Mouse (Mus musculus): ENCODE data around the gene Ncl.

The Ncl gene

DNA sequence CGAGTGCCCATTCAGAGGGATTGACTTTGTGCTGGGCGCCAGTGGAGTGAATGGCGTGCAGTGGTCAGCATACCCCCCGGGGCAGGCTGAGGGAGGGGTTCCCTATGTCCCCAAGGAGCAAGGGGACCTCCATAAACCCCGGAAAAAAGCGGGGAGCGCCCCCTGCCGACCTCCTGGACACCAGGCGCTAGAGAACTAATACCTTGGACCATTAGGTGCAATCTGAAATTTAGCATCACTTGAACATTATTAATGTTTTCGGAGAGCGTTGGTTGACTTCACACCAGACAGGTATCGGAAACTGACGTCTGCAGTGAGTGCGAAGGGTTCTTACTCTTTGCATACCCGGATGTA is 45.5 kb downstream of the Ncl start:
- no peak for DNase-seq (ENCODE audit: low read depth in 1 of 2, low spot score in 2 of 2)

DNA sequence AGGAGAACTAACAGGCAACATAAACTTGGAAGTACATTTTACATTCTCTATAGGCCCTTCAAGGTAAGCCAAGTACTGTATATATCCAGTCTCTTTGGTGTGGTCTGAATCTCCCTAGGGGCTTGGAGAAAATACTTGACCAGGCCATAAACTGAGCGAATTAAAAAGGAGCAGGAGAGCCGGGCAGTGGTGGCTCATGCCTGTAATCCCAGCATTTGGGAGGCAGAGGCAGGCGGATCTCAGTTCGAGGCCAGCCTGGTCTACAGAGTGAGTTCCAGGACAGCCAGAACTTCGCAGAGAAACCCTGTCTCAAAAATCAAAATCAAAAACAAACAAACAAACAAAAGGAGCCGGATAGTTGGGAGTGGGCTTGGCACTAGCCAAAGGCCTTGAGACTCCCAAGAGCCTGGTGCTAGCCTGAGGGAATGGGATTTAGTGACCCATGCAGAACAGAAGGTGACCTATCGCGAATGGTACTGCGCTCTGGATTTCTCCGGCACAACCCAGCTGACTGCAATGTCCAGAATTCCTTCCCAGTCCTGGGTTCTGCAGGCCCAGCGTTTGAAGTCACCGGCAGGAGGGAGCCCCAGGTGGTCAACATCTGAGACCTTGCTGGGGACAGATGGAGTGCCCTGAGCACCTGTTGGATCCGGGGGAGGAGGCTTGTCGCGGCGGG is 46.0 kb downstream of the Ncl start:
- no peak for DNase-seq (ENCODE audit: low read depth in 1 of 2, low spot score in 2 of 2)

DNA sequence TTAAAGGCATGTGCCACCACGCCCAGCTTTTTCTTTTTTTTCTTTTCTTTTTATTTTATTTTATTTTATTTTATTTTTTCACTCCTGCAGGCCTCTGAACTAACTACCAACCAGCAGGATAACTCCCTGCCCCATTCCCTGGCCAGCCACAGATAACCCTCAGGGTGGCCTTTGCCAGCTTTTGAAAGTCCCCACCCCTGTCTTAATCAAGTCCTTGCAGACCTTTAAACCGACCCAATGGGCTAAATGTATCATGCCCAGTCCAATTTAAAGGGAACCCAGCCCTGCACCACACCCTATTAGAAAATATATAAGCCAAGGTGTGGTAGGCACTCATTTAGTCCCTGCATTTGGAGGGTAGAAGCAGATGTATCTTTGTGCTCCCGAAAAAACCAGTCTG is 46.9 kb downstream of the Ncl start:
- no peak for DNase-seq (ENCODE audit: low read depth in 1 of 2, low spot score in 2 of 2)

DNA sequence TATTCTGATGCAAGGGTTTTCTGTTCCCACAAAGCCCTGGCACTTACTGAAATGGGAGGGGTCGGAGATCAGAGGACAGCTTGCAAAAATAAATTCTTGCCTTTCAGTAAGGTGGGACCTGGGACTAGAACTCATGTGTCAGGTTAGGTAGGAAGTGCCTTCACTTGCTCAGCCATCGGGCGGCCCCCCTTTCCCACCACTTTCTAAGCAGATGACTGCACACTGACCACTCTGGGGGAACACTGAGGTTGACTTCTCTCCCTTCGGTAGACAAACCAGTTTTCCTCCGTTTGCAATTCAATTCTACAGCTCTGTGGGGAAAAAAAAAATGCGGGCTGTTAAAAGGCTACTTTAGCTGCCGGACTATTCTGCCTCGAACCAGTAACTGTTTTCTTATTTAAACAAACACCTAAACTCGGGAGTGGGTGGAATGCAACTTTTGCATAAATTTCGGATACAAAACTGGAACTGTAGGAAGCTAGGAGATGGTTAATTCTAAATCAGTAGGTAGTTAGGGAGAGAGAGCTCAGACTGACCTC is 47.7 kb downstream of the Ncl start:
- DNase-seq (ENCODE audit: low read depth in 1 of 2, low spot score in 2 of 2), result no peak

DNA sequence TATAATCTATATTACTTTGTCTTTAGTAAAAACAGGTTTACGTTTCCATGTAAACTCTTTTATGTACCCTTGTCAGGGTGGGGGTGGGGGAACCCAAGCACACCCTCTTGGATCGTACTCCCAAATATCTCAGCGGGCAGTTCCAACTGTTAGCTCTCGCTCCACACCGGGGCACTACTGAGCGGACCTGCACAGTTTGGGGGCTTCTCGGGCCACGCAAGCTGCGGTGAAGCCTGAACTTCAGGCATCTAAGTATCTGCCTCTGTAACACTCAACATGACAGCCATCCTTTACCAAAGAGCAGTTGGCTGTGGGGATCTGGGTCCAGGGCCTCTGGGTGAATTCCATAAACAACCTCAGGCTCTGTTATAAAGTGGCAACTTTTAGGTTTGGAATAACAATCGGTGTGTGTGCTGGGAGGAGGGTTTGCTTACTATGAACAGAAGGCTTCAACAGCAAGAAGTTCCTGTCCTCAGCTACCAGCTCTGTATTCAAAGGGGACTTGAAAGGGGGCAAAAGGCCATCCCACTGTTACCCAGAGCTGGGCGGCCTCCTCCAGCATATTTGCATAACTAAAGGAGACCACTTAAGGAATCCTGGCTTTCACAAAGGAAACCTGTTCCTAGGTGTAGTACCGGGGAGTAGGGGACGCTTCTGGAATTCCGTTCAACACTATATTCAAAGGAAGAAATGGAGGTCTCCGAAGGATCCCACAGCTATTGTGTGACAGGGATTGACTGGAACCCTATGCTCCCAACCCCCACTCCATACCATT is 48.5 kb downstream of the Ncl start:
- no peak for DNase-seq (ENCODE audit: low read depth in 1 of 2, low spot score in 2 of 2)

DNA sequence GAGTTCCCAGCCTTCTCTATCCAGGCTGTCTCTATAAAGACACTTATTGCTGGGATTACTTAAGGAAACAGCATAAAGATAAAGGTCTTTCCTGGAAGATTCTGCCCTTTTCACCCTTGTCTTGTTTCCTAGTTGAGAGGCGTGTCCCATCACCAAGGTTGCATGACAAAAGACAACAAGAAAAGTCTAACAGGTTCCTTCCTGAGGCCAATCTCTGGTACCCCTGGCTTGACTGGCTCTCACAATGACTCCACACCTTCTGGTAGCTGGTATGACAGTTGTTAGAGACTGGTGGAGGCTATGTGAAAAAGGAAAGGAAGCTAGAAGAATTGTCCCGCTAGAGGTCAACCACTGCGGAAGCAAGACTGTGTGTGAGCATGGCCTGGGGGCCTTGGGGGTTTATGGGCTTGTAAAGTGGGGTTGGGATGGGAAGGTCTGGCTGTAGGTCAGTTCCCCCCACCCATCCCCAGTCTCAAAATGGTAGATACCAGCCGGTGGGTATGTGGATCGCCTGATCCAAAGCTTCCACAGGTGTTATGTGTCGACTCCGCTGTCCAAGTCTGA is 49.8 kb downstream of the Ncl start:
- DNase-seq (ENCODE audit: low read depth in 1 of 2, low spot score in 2 of 2), result no peak

DNA sequence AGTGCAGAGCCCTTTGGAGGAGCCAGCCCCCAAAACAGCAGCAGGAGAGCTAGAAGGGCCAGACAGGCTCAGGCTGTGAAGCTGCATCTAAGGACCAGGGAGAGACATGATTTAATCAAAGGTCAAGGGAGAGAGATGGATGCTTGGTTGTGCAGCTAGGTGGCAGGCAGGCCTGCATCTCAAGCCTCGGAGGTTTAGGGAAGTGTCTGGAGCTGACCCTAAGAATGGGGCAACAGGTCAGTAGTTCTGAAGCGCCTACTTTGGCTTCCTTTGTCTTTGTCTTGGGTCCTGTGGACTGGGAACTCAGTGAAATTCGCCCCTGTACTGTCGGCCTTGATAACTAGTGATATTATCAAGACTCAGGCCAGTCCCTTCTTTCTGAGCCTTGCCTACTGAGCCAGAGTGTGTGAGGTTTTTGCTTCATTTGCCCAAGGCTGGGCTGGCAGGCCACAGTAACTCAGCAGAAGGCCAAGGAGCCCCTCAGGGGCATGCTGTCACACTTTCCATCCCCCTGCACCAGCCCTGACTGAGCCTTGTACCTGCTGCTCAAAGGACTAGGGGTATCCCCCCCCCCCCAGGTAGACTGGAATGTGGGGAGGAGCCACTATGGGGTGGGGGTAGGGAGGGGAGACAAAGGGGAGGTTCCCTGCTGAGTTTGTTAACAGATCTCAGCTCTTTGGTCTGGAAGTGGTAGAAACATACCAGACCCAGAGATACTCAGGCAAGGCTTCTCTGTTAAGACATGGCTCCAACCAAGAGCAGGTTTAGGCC is 51.1 kb downstream of the Ncl start:
- DNase-seq (ENCODE audit: low read depth in 1 of 2, low spot score in 2 of 2), result no peak

DNA sequence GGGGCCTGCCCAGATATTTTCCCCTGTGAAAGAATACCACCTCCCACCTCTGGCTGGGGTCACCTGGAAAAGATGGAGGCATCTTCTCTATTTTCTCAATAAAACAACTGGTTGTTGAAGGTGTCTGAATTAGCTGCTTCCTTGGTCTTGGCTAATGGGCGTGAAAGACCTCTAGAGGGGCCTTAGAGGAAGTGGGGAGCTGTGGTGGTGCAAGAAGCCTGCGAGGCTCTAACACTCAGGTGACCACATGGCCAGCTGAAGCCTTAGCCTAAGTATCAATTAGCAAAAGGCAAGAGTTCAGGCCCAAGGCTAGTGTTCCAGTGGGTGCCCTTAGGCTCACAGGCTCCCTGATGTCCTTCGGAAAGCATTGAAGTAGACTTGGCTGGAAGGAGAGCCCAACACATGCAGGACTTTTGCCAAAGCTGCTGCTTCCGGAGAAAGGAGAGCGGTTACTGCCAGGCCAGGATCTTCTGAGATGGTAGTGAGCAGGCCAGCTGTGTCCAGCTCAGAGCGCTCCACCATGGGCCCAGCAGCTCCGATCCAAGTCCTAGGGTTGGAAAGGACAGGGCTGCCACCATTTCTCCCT is 51.9 kb downstream of the Ncl start:
- DNase-seq (ENCODE audit: low read depth in 1 of 2, low spot score in 2 of 2), result no peak

DNA sequence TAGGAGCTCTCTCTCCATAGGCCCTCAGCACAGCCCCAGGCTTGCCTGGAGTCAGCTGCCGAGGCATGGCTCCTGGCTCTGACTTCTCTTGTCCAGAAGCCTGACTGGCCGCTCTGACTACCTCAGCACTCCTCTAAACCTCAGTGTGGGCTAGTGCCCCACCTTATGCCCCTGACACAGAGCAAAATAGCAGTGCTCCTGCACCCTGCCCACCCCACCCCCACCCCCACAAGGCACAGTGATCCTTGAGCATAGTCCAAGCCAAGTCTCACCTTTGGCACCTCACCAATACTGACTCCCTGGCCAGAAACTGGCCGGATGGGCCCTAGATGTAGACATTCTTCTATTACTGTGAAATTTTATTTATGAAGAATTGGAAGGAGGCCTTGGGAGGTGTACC is 52.5 kb downstream of the Ncl start:
- DNase-seq (ENCODE audit: low read depth in 1 of 2, low spot score in 2 of 2), result no peak

DNA sequence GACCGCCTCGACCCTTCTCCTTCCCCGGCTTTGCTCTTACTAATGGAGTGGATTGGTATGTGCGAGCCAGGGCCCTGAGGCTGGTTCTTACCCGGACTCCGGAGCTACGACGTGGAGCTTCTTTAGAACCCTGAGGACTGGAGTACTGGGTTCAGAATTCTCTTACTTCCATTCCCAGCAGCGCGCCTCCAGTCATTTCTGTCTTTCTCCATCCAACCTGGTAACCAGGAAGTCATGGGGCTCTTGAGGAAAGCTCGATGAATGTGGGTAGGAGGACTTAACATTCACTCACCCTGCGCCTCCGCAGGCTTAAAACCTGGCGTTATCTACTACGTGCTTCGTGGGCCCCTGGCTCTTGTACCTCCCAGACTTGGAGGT is 55.3 kb downstream of the Ncl start:
- no peak for DNase-seq (ENCODE audit: low read depth in 1 of 2, low spot score in 2 of 2)

DNA sequence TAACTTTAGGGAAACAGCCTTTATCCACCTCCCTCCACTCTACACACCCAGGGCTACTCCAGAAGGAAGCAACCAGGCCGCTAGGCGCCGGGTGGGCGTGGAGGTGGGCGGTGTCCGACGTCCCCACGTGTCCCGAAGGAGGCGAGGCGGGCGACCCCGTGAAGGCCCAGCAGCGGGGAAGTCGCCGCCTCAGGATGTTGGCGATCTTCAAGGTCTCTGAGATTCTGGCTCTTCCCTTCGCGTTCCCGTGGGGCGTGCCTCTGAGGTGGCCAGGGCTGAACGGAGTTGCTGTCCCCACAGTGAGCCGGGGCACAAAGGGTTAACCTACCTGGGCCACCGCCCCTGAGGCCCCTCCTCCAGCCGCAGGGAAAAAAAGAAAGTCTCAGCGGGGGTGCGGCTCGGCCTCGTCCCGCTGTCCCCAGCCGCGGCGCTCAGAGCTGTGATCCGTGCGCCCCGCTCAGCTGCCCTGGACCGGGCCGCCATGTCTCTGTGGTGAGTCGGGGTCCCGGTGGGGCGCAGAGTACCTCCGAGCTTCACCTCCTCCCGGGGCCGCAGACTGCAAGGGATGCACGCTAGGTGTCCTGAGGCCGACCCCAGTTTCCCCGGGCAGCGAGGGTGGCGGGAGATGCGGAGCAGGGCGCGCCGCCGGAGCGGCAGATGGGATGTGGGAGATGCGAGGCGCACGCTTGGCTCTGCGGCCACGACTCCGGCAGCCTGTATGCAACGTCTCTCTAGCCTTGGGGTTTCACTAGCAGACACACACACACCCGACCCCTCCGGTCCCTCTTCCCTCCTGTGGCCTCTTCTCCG is 55.9 kb downstream of the Ncl start:
- no peak for DNase-seq (ENCODE audit: low read depth in 1 of 2, low spot score in 2 of 2)

DNA sequence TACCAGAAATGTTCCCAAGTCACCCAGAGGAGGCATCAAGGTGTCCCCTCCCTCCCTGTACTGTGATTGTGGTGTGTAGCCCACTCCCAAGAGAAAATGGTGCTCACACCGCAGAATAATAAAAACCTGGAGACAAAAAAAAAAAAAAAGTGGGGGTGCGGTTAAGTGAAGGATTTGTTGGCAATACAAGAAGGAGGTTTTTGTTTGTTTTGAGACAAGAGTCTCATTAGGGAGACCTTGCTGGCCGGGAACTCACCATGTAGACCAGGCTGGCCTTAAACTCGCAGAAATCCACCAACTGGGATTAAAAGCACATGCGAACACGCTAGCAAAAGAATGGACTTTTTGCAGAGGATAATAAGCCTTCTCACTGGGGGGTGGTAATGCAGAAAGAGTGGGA is 56.7 kb downstream of the Ncl start, which contains the start of gene B3gnt7:
B3gnt7 (plus strand) TSS at position 301 of the 400 bp plus-strand sequence.
- DNase-seq (ENCODE audit: low read depth in 1 of 2, low spot score in 2 of 2), result no peak

DNA sequence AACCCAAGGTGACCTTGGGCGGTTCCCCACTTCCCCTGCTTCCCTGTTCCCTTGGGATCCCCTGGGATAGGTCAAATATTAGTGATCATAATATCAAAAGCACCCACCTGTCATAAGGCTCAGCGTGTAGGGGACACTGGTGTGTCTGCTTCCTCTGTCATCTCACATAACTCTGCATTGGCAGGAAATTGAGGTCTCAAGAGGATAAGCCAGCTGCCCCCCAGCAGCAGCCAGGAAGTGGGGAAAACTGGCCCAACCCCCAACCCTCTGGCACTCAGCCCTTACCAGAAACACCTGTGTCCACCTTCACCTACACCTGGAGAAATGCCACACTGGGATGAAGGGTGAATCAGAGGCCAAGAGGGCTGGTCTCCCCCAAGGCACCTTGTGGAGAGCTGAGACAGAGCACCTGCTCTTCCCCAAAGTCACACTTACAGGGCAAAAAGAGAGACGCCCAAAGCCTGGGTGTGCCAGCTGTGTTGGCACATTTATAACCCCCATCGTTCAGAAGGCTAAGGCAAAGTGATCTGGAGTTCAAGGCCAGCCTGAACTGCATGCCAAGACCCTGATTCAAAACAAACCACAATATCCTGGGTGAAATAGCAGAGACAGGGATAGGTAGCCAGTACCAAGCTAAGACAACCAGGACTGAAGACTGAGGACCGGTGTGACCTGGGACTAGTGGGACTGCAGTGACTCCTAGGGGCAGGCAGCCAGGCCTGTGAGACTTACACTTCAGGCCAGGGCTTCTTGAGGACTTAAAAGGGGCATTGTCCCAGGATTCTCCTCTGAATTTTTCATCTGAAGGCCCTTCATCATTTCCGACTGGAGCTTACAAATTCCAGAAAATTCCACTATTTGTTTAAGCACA is 57.7 kb downstream of the Ncl start:
- DNase-seq (ENCODE audit: low read depth in 1 of 2, low spot score in 2 of 2), result no peak

DNA sequence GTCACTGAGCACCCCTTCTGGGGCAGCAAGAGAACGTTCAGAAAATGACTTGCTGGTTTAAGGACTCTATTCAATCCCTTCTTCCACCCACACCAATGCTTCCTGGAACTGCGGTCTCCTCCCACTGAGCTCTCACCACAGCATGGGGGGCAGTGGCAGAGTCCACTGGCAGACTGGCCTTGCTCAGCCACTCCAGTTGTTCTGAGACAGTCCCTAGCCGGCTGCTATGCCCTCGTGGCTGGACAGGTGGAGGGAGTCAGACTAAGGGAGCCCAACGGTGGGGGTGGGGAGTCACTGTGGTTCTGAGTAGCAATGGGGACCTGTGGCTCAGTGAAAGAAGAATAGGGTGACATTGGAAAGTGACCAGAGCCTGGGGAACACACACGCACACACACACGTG is 58.5 kb downstream of the Ncl start:
- DNase-seq (ENCODE audit: low read depth in 1 of 2, low spot score in 2 of 2), result no peak

DNA sequence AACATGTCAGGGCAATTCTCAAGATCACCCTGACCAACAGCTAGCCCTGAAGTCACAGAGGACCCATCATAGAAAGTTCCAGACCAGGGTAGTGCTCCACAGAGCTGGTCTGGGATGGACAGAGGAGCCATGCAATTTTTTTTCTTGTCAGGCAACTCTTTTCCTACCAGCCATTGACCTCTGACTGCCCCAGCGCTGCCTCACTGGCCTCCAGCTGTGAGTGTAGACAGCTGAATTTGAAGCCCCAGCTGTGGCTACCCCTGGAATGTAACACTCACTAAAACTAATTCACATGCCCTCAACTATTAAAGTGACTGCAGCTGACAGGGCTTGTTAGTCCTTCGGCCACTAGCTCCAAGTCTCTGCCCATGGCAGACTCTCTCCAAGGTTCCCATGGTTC is 59.1 kb downstream of the Ncl start:
- no peak for DNase-seq (ENCODE audit: low read depth in 1 of 2, low spot score in 2 of 2)

Data from monocyte, adult 2 months (primary cell).